Mouse (Mus musculus) midbrain, embryonic 14.5 days (tissue): ENCODE data around the gene Bag2. TPM values are rescaled to one million over a fixed set of nuclear protein-coding genes. Genes with fewer than 3 reads are reported as not detected.
A peak's percentile ranks its signal among the peaks of the same experiment; 100 is the strongest.

Source experiments
- ATAC-seq: fragments of 200-750 bp; cut with Nextera tagmentation; 2 replicates; pipeline ENCODE4 v1.8.0; 2017; ENCODE audit warnings: moderate number of reproducible peaks, moderate library complexity; ENCODE audit not compliant: low FRiP score, low TSS enrichment
- DNase-seq: peaks from one replicate; pipeline ENCODE4 v3.0.0-alpha.2; 2015
- H3K27ac ChIP-seq: fragments of 300-500 bp; sonication (generic); replicated peaks from 2 replicates; pipeline ENCODE4 v1.5.1; 2014; ENCODE audit warnings: mild to moderate bottlenecking, low read depth, low read length, moderate library complexity
- H3K27me3 ChIP-seq: fragments of 300-500 bp; sonication (generic); 2 replicates; pipeline ENCODE4 v1.6.1; 2014; ENCODE audit warnings: low read length, control low read depth, mixed read lengths; ENCODE audit not compliant: control insufficient read depth, insufficient read depth
- H3K36me3 ChIP-seq: fragments of 300-500 bp; sonication (generic); 2 replicates; pipeline ENCODE4 v1.6.1; 2014; ENCODE audit warnings: low read length, control low read depth; ENCODE audit not compliant: control insufficient read depth, insufficient read depth
- H3K4me1 ChIP-seq: fragments of 300-500 bp; sonication (generic); 2 replicates; pipeline ENCODE4 v1.6.1; 2014; ENCODE audit warnings: mild to moderate bottlenecking, antibody characterized with exemption, low read length, control low read depth; ENCODE audit not compliant: control insufficient read depth, insufficient read depth
- H3K4me2 ChIP-seq: fragments of 300-500 bp; sonication (generic); 2 replicates; pipeline ENCODE4 v1.6.1; 2014; ENCODE audit warnings: mild to moderate bottlenecking, low read length, moderate library complexity
- H3K4me3 ChIP-seq: fragments of 300-500 bp; sonication (generic); replicated peaks from 2 replicates; pipeline ENCODE4 v1.5.1; 2014; ENCODE audit warnings: low read depth, low read length
- H3K9ac ChIP-seq: fragments of 300-500 bp; sonication (generic); replicated peaks from 2 replicates; pipeline ENCODE4 v1.6.1; 2014; ENCODE audit warnings: mild to moderate bottlenecking, low read length, moderate library complexity
- H3K9me3 ChIP-seq: fragments of 300-500 bp; sonication (generic); 2 replicates; pipeline ENCODE4 v1.6.1; 2016; ENCODE audit warnings: low read length, control low read depth, mixed read lengths; ENCODE audit not compliant: control insufficient read depth
- WGBS: fragments of 180-500 bp; shearing (Covaris S2); extraction: QIAGEN DNeasy Blood & Tissue Kit; methylation state at CpG from one replicate; pipeline ENCODE4 v1.1.7; 2014; 5-methylcytosine and 5-hydroxymethylcytosine counted together
- polyA plus RNA-seq: library from polyadenylated mRNA; unstranded; fragments of >200 nt; fragmentation: Nextera tagmentation; extraction: Ambion mirVana; gene quantifications from 2 replicates; pipeline ENCODE4 v1.2.1, GENCODE M21; 2014

Gene Bag2
- polyA plus RNA-seq, 1 experiment from 2014 or later, result 19.8 TPM

- ATAC-seq (no peak), DNase-seq (no peak)
- Histone ChIP-seq H3K9me3 (no peaks in the 10 kb centered on the region), H3K4me1 (no peaks in the 10 kb centered on the region), H3K27me3 (no peaks in the 10 kb centered on the region), H3K9ac (no peak overlapping the region), H3K4me2 (no peak overlapping the region), H3K36me3 (peaks cover 55% of the 10 kb centered on the region), H3K4me3 (no peak overlapping the region), H3K27ac (no peak overlapping the region)
These were observed 11.2 kb upstream of the Bag2 start for GRCm38 (mm10) chr1:33768827-33769226.

DNA sequence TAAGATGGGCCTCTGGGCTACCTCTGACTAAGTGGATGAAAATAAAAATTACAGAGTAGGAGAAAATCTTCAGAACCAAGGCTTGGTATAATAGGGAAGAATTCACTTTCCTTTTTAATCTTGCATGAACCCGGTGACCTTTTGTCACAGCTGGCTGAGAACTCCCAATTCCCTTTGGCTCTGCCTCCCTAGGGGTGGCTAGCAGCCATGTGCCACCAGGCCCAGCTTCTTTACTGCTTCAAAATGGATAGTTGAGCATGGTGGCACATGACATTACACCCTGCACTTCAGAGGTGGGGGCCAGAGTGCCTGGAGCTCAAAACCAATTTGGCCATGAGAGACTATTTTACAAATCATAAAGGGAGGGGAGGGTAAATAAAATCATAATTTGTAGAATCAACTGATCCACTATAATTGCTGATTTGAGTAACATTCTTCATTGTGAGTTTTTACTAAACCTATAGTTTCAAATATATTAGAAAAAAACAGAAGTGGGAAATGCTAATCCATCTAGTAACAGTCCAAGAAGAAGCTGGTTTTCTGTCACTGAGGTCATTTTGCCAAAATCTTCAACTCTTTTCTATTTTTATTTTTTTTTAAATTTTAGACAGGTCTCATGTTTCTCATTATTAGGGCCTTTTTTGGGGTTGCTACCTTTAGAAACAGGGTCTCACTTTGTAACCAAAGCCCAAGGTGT lies 10.6 kb upstream of the Bag2 start:
- WGBS, result 39% methylated on average over 1 of the region's 1 CpGs

GRCm38 (mm10) chr1:33766520-33767508 lies 9.2 kb upstream of the Bag2 start:
- ATAC-seq (no peak), DNase-seq (no peak)
- H3K9me3 ChIP-seq, result no peaks in the 10 kb centered on the region
- H3K9ac ChIP-seq, result no peak overlapping the region
- H3K4me1 ChIP-seq, result no peaks in the 10 kb centered on the region
- no peak overlapping the region for H3K4me2 ChIP-seq
- 87% methylated on average over 16 of the region's 16 CpGs for WGBS
- no peak overlapping the region for H3K27ac ChIP-seq
- H3K4me3 ChIP-seq, result no peak overlapping the region
- H3K36me3 ChIP-seq, result peaks cover 43% of the 10 kb centered on the region
- H3K27me3 ChIP-seq, result no peaks in the 10 kb centered on the region

More for the DNA sequence above, 10.6 kb upstream of the Bag2 start:
- Histone ChIP-seq H3K9me3 (no peaks in the 10 kb centered on the region), H3K4me2 (no peak overlapping the region), H3K4me3 (no peak overlapping the region), H3K36me3 (peaks cover 53% of the 10 kb centered on the region), H3K27me3 (no peaks in the 10 kb centered on the region), H3K4me1 (no peaks in the 10 kb centered on the region), H3K9ac (no peak overlapping the region), H3K27ac (no peak overlapping the region)
- no peak for ATAC-seq
- DNase-seq, result no peak

DNA sequence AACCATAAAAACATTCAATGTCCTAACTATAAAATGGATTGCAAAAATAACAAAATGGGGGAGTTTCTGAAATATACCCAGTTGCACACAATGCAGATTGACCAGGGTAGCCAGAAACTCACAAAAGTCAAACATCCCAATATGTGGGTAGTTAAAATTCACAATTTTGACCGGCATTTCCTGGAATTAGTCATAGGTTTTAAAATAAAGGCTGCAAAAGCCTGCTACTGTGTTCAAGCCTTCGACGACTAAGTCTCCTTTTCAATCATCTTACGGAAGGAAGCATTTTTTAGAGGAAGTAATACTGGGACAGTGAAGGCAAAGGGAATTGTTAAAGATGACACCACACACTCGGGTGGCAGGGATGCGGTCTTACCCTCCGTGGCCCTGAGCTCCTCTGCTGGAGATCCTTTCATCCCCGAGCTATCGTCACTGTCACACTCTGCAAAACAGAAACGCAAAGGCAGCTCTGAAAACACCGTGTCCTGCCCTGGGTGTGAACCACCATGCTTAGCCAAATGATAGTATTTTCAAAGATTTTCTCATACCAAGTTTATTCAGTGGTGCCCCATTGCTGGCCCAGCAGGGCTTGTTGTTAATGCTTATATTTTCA lies 8.0 kb upstream of the Bag2 start:
- H3K4me3 ChIP-seq, result no peak overlapping the region
- DNase-seq, result no peak
- WGBS, result 81% methylated on average over 11 of the region's 11 CpGs
- H3K4me1 ChIP-seq, result no peaks in the 10 kb centered on the region
- no peaks in the 10 kb centered on the region for H3K9me3 ChIP-seq
- H3K9ac ChIP-seq, result no peak overlapping the region
- H3K4me2 ChIP-seq, result no peak overlapping the region
- no peaks in the 10 kb centered on the region for H3K27me3 ChIP-seq
- no peak for ATAC-seq
- peaks cover 33% of the 10 kb centered on the region for H3K36me3 ChIP-seq
- H3K27ac ChIP-seq, result no peak overlapping the region

DNA sequence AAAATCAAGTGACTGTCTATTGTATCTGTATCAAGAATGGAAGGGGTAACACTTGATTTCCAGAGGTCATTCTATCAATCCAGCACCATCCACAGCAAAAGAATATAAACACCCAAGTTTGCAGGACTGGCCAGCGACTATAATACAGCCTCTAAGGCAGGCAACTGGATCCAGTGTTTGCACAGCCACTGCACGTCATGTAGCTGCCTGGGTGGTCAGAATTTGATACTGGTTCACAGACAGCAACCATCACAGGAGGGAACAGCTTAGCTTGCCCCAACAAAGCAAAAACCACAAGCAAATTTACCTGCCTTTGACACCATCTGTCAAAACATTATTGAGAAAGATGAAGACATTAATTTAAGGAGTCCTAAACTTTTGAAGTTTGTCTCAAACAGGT lies 6.2 kb upstream of the Bag2 start:
- ATAC-seq, result no peak

DNA sequence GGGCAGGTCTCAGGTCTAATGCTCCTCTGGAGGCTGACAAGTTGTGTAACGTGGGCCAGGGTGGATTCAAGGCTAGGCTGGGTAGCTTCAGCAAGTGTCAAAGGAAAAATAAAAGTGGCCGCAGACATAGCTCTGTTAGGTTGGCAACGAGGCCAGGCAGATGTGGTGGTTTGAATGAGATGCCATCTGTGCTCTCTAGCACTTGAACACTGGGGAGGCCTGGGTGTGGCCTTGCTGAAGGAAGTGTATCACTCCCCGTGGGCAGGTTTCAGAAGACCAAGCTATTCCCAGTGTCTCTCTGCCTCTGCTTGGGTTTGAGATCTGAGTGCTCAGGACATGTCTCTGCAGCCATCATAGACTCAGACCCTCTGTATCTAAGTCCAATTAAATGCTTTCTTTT lies 893 bp upstream of the Bag2 start:
- WGBS, result 63% methylated on average over 4 of the region's 4 CpGs
- peaks cover 8% of the 10 kb centered on the region for H3K36me3 ChIP-seq
- no peaks in the 10 kb centered on the region for H3K9me3 ChIP-seq
- DNase-seq (no peak), ATAC-seq (no peak)
- no peak overlapping the region for H3K9ac ChIP-seq
- H3K4me1 ChIP-seq, result 0 out of 2 replicates have a peak, but pooled peaks cover 5% of the 10 kb centered on the region
- no peak overlapping the region for H3K4me3 ChIP-seq
- no peaks in the 10 kb centered on the region for H3K27me3 ChIP-seq
- no peak overlapping the region for H3K27ac ChIP-seq
- no peak overlapping the region for H3K4me2 ChIP-seq

More for the DNA sequence above, 6.2 kb upstream of the Bag2 start:
- no peak overlapping the region for H3K4me2 ChIP-seq
- H3K9me3 ChIP-seq, result no peaks in the 10 kb centered on the region
- H3K4me3 ChIP-seq, result no peak overlapping the region
- no peak for DNase-seq
- 74% methylated on average over 2 of the region's 2 CpGs for WGBS
- no peaks in the 10 kb centered on the region for H3K27me3 ChIP-seq
- no peak overlapping the region for H3K27ac ChIP-seq
- H3K9ac ChIP-seq, result no peak overlapping the region
- H3K36me3 ChIP-seq, result peaks cover 24% of the 10 kb centered on the region
- no peaks in the 10 kb centered on the region for H3K4me1 ChIP-seq

DNA sequence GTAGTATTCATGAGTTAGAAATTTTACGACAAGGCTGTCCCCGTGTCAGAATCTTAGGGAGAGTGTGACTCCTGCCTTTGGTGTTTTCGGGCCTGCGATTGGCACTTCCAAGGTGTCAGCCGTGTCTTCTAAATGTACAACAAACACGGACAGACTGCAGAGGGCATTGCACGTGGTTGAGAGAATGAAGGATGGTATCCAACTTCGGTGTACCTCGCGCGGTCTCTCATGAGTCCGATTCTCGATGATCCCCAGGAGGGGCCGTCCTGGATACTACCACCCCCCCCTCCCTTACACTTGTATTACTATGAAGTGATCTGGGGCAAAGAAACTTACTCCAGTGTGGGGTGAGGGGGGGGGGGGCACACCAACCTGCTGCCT lies 572 bp downstream of the Bag2 start:
- no peaks in the 10 kb centered on the region for H3K9me3 ChIP-seq
- peak overlapping the region; percentile 83 for H3K9ac ChIP-seq
- H3K27me3 ChIP-seq, result no peaks in the 10 kb centered on the region
- no peak overlapping the region for H3K27ac ChIP-seq
- peak; percentile 51 for ATAC-seq
- peak; percentile 55 for DNase-seq
- H3K4me1 ChIP-seq, result 0 out of 2 replicates have a peak, but pooled peaks cover 5% of the 10 kb centered on the region
- H3K36me3 ChIP-seq, result peaks cover 8% of the 10 kb centered on the region
- H3K4me3 ChIP-seq, result peak overlapping the region; percentile 69
- peak overlapping the region; percentile 93 for H3K4me2 ChIP-seq
- WGBS, result 8% methylated on average over 14 of the region's 14 CpGs

- no peak for ATAC-seq
These were observed 1.1 kb downstream of the Bag2 start for GRCm38 (mm10) chr1:33756258-33757032.

More at GRCm38 (mm10) chr1:33756258-33757032, 1.1 kb downstream of the Bag2 start:
- WGBS, result 40% methylated on average over 18 of the region's 18 CpGs
- Histone ChIP-seq H3K4me2 (peak overlapping the region; percentile 93), H3K9ac (no peak overlapping the region; the same call in 1 of the 2 replicates), H3K27ac (no peak overlapping the region), H3K4me3 (peak overlapping the region; percentile 69), H3K9me3 (no peaks in the 10 kb centered on the region), H3K27me3 (no peaks in the 10 kb centered on the region), H3K4me1 (0 out of 2 replicates have a peak, but pooled peaks cover 5% of the 10 kb centered on the region), H3K36me3 (peaks cover 8% of the 10 kb centered on the region)
- DNase-seq, result no peak
